Mouse (Mus musculus): ENCODE measurements around the gene Reg2.

DNA sequence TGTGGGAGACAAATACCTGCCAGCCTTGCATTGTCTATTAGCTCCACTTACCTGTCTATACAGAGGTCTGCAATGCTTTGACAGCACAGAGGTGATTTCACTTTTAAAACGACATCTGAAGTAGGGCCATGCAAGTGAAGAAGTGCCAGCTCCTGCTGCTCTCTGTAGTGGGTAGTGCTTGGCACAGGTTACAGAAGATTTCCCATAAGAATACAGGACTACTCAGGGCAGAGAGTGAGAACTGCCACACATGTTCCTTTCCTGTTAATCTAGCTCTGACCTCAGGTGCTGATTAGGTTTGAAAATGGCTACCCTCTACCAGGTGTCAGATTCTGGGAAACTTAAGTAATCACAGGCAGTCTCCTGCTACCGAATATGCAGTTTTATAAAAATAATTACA, 16.7 kb upstream of the Reg2 start, which contains the start of gene Reg3d:
- no peak for TF ChIP-seq CTCF (IDR thresholded peaks at IDR 0.05; ENCODE audit: borderline replicate concordance, insufficient read depth, low read depth, low read length)
- TF ChIP-seq POLR2A (IDR thresholded peaks at IDR 0.05; ENCODE audit: borderline replicate concordance, insufficient read depth, low read length): no peak

Data from cerebellum, adult 2 months (tissue).